Mouse (Mus musculus) hindbrain, embryonic 14.5 days (tissue): ENCODE data around the gene Camk1g. TPM values are rescaled to one million over a fixed set of nuclear protein-coding genes. Genes with fewer than 3 reads are reported as not detected.
A peak's percentile ranks its signal among the peaks of the same experiment; 100 is the strongest.

Source experiments
- ATAC-seq: fragments of 200-750 bp; cut with Nextera tagmentation; 2 replicates; pipeline ENCODE4 v1.8.0; 2017; ENCODE audit warnings: moderate number of reproducible peaks, mild to moderate bottlenecking, moderate TSS enrichment, moderate library complexity; ENCODE audit not compliant: low FRiP score
- DNase-seq: peaks from one replicate; pipeline ENCODE4 v3.0.0-alpha.2; 2015; ENCODE audit warnings: low spot score
- H3K27ac ChIP-seq: fragments of 300-500 bp; sonication (generic); 2 replicates; pipeline ENCODE4 v1.5.1; 2014; ENCODE audit warnings: mild to moderate bottlenecking, moderate library complexity
- H3K27me3 ChIP-seq: fragments of 300-500 bp; sonication (generic); 2 replicates; pipeline ENCODE4 v1.6.1; 2014; ENCODE audit warnings: mild to moderate bottlenecking, low read length, mixed read lengths; ENCODE audit not compliant: control insufficient read depth, insufficient read depth
- H3K36me3 ChIP-seq: fragments of 300-500 bp; sonication (generic); replicated peaks from 2 replicates; pipeline ENCODE4 v1.6.1; 2014; ENCODE audit not compliant: control insufficient read depth, insufficient read depth
- H3K4me1 ChIP-seq: fragments of 300-500 bp; sonication (generic); replicated peaks from 2 replicates; pipeline ENCODE4 v1.6.1; 2014; ENCODE audit warnings: antibody characterized with exemption, low read length, mixed read lengths; ENCODE audit not compliant: control insufficient read depth, insufficient read depth
- H3K4me2 ChIP-seq: fragments of 300-500 bp; sonication (generic); replicated peaks from 2 replicates; pipeline ENCODE4 v1.6.1; 2014; ENCODE audit warnings: mild to moderate bottlenecking, moderate library complexity
- H3K4me3 ChIP-seq: fragments of 300-500 bp; sonication (generic); replicated peaks from 2 replicates; pipeline ENCODE4 v1.5.1; 2014; ENCODE audit warnings: mild to moderate bottlenecking, low read length
- H3K9ac ChIP-seq: fragments of 300-500 bp; sonication (generic); 2 replicates; pipeline ENCODE4 v1.6.1; 2014
- H3K9me3 ChIP-seq: fragments of 300-500 bp; sonication (generic); 2 replicates; pipeline ENCODE4 v1.6.1; 2016; ENCODE audit warnings: low read length; ENCODE audit not compliant: control insufficient read depth
- WGBS: fragments of 180-500 bp; shearing (Covaris S2); extraction: QIAGEN DNeasy Blood & Tissue Kit; methylation state at CpG from one replicate; pipeline ENCODE4 v1.1.7; 2014; 5-methylcytosine and 5-hydroxymethylcytosine counted together
- polyA plus RNA-seq: library from polyadenylated mRNA; unstranded; fragments of >200 nt; fragmentation: Nextera tagmentation; extraction: Ambion mirVana; gene quantifications from 2 replicates; pipeline ENCODE4 v1.2.1, GENCODE M21; 2014

The Camk1g gene
- polyA plus RNA-seq, 1 experiment from 2014 or later: 39.9 TPM

DNA sequence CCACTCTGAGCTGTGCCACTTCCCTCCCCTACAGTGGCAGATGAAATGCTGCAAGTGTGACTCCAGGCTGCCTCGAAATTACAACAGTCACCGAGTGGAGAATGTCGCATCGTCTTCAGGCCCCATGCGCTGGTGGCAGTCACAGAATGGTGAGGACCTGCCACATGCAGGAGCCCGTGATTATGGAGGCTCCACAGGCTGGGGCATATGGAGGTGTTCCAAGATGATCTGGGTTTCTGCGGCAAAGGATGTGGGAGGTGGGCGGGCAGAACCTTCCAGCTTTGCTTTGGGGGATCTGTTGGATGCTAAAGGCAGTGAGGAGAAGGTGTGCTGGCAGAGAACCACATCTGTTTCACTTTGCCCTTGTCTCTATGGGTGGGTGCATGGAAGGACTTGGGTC, 49.7 kb downstream of the Camk1g start:
- DNase-seq: no peak
- WGBS: 94% methylated on average over 8 of the region's 8 CpGs
- Histone ChIP-seq H3K27ac (no peak overlapping the region), H3K4me3 (no peak overlapping the region), H3K4me2 (no peak overlapping the region), H3K9me3 (no peaks in the 10 kb centered on the region), H3K27me3 (no peaks in the 10 kb centered on the region), H3K4me1 (no peaks in the 10 kb centered on the region), H3K36me3 (no peaks in the 10 kb centered on the region), H3K9ac (no peak overlapping the region)
- no peak for ATAC-seq

DNA sequence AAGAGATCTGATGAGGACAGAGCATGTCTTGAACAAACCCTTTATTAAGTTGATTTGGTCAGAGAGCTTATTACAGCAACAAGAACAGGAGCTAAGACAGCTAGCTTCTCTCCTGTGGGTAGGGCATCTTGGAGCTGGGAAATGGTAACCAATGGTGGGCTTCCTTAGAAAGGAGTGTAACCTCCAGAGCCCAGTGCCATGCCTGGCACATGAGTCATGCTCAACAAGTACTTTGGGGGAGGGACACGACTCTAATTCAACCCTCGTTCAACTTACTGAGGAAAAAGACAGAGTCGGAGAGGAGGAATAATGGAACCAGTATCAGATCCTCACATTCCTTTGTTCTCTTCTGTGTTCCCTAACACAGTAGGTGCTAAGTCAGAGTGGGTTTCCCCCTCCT, 50.4 kb downstream of the Camk1g start:
- WGBS: 66% methylated on average over 3 of the region's 3 CpGs
- DNase-seq (no peak), ATAC-seq (no peak)
- H3K4me2 ChIP-seq: no peak overlapping the region
- no peaks in the 10 kb centered on the region for H3K36me3 ChIP-seq
- H3K27ac ChIP-seq: no peak overlapping the region
- no peaks in the 10 kb centered on the region for H3K9me3 ChIP-seq
- H3K27me3 ChIP-seq: no peaks in the 10 kb centered on the region
- H3K9ac ChIP-seq: no peak overlapping the region
- no peak overlapping the region for H3K4me3 ChIP-seq
- H3K4me1 ChIP-seq: no peaks in the 10 kb centered on the region

DNA sequence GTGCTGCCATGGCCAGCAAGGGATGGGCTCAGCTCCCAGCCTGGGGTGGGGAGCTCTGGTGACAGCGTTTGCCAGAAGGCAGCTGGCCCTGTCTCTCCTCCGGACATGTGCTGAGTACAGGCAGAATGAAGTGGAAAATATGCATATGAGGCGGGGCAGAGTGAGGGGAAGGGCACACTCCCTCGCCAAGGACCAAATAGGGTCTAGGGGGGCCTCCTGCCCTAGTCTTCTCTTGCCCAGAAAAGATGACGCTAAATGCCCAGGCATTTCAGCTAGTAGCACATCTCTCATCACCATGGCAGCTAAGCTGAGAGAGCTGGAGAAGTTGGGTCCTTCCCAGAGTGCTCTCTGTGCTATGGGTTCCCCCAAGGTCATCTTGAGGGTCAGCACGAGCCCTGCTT, 52.9 kb downstream of the Camk1g start:
- Histone ChIP-seq H3K9me3 (no peaks in the 10 kb centered on the region), H3K4me3 (no peak overlapping the region), H3K27ac (no peak overlapping the region), H3K36me3 (no peaks in the 10 kb centered on the region), H3K9ac (no peak overlapping the region), H3K4me1 (no peaks in the 10 kb centered on the region), H3K27me3 (no peaks in the 10 kb centered on the region), H3K4me2 (no peak overlapping the region)
- WGBS: 30% methylated on average over 6 of the region's 6 CpGs
- ATAC-seq: peak; percentile 73; the same call in 1 of the 2 replicates
- peak; percentile 49 for DNase-seq

DNA sequence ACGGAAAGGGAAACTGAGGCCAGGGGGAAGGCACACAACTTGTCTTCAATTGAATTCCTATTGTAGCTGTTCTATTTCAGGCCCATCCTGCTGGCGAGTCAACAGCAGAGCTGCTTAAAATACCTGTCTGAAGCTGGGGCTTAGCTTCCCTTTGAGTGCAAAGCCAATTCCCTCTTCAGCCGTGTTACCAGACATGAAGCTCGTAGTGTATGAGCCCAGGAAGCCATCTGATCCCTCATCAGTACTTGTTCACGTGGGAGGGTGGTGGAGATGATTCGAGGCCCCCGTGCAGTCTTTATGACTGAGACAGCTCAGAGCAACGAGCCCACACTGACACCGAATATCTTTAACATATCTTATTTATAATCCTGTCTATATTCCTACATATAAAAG, 53.7 kb downstream of the Camk1g start:
- Histone ChIP-seq H3K27ac (no peak overlapping the region), H3K27me3 (no peaks in the 10 kb centered on the region), H3K9me3 (no peaks in the 10 kb centered on the region), H3K4me2 (no peak overlapping the region), H3K4me1 (no peaks in the 10 kb centered on the region), H3K4me3 (no peak overlapping the region), H3K9ac (no peak overlapping the region), H3K36me3 (no peaks in the 10 kb centered on the region)
- DNase-seq (no peak), ATAC-seq (no peak)
- WGBS: 76% methylated on average over 9 of the region's 9 CpGs

DNA sequence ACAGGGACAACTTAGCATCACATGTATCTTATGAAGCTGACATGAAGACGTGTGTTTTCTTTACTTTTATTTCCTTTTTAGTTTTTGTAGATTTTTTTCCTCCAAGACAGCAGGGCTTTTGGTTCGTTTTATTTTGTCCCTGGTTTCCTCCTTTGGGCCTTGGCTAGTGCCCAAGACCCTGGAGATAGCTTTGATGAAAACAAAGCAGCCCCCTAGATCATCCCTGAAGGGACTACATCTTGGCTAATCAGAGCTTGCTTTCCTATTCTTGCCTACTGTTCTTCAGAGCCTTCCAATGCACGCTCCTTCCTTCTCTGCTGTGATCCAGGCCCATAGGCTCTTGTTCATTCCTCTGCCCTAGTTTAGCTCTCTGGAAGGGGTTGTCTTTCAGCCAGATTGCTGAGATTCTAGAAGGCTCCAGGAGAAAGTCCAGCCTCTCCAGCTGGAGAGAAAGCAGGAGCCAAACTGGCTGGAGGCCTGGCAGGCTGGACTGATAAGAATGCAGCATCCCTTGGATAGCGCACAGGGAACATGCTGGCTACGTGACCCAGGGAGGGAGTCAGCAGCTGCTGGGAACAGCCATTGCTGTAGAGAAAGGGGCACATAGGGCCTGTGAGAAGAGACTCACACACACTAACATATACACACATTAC, 54.3 kb downstream of the Camk1g start:
- no peak overlapping the region for H3K27ac ChIP-seq
- no peaks in the 10 kb centered on the region for H3K27me3 ChIP-seq
- WGBS: 70% methylated on average over 5 of the region's 5 CpGs
- H3K4me1 ChIP-seq: no peaks in the 10 kb centered on the region
- DNase-seq: no peak
- no peak overlapping the region for H3K4me3 ChIP-seq
- H3K36me3 ChIP-seq: no peaks in the 10 kb centered on the region
- H3K9ac ChIP-seq: no peak overlapping the region
- H3K4me2 ChIP-seq: no peak overlapping the region
- no peaks in the 10 kb centered on the region for H3K9me3 ChIP-seq
- ATAC-seq: no peak

DNA sequence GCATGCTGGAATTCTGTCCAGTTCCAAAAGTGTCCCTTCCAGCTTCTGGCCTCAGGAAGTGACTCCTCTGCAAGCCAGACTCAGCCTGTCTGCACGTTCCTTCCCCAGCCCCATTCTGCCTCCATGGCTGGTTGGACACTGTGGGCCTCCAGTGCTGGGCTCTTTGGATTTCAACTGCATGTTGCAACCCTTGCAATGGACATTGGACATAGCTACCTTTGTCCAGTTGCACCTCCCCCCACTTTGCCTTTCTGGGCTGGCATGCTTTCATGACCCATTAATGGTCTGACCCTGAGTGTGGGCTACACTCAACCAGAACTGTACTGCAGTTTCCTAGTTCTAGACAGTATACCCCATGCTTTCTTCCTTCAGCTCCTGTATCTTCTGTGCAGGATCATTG, 58.5 kb downstream of the Camk1g start:
- Histone ChIP-seq H3K9ac (no peak overlapping the region), H3K4me1 (no peaks in the 10 kb centered on the region), H3K4me2 (no peak overlapping the region), H3K4me3 (no peak overlapping the region), H3K27me3 (no peaks in the 10 kb centered on the region), H3K9me3 (no peaks in the 10 kb centered on the region), H3K36me3 (no peaks in the 10 kb centered on the region), H3K27ac (no peak overlapping the region)
- DNase-seq: no peak
- 84% methylated on average over 1 of the region's 1 CpGs for WGBS
- no peak for ATAC-seq

DNA sequence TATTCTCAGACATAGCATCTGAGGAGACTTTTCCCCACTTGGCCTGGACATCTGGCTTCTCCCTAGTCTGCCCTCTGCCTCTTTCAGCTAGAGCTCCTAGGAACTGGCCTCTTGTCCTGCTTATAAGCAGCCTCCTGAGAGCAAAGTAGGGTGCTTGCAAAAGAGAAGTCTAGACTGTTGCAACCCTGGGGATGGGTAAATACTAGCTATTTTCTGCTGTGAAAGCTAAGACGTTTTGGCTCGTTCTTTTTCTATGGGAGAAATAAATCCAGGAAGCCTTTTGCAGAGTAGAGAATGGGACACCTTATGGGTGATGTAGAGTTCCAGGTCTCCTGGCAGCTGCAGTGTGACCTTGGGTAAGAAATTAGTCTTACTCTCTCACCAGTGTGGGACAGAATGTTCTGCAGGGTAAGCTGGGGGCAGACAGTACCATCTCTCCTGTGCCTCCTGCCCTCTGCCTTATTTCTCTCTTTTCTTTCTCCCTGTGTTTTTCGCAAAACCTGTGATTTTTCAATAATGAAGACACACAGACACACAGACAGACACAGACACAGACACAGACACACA, 59.5 kb downstream of the Camk1g start:
- DNase-seq: no peak
- ATAC-seq: no peak
- 93% methylated on average over 3 of the region's 3 CpGs for WGBS

DNA sequence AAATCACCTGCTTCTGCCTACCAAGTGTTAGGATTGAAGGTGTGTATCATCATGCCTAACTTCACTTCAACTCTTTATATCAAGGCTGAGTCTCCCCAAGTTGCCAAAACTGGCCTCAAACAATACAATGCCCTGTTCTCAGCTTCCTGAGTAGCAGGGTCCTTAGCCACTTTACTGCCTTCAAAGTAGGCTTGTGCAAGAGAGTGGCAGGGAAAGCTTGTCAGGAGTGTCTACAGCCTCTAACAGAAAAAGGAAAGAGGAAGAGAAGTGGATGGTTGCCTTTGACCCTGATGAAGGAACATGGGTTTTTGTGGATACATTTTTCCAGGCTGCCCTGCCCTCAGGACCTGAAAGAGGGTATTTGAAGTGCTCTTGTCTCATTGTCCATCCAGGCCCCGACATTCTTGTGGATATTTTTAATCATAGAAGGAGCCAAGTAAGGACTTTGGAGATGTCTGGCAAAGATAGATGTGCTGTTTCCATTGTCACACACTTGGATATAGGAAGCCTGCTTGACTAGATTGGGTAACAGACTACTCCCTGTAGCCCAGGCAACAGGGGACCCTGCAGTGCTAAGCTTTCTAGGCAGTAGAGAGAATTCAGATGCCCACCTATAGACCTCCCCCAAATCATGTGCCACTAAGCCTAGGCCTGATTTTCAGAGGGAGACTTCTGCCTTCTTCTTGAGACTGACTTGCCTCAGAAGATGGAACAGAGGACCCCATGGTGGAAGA, 60.1 kb downstream of the Camk1g start:
- Histone ChIP-seq H3K27ac (no peak overlapping the region), H3K4me3 (no peak overlapping the region), H3K36me3 (no peaks in the 10 kb centered on the region), H3K9me3 (no peaks in the 10 kb centered on the region), H3K27me3 (no peaks in the 10 kb centered on the region), H3K4me1 (no peaks in the 10 kb centered on the region), H3K4me2 (no peak overlapping the region), H3K9ac (no peak overlapping the region)
- ATAC-seq: no peak
- no peak for DNase-seq
- WGBS: 75% methylated on average over 1 of the region's 1 CpGs

More for the DNA sequence above, 59.5 kb downstream of the Camk1g start:
- no peaks in the 10 kb centered on the region for H3K36me3 ChIP-seq
- no peak overlapping the region for H3K27ac ChIP-seq
- no peaks in the 10 kb centered on the region for H3K9me3 ChIP-seq
- H3K4me1 ChIP-seq: no peaks in the 10 kb centered on the region
- H3K4me3 ChIP-seq: no peak overlapping the region
- H3K4me2 ChIP-seq: no peak overlapping the region
- H3K27me3 ChIP-seq: no peaks in the 10 kb centered on the region
- H3K9ac ChIP-seq: no peak overlapping the region

DNA sequence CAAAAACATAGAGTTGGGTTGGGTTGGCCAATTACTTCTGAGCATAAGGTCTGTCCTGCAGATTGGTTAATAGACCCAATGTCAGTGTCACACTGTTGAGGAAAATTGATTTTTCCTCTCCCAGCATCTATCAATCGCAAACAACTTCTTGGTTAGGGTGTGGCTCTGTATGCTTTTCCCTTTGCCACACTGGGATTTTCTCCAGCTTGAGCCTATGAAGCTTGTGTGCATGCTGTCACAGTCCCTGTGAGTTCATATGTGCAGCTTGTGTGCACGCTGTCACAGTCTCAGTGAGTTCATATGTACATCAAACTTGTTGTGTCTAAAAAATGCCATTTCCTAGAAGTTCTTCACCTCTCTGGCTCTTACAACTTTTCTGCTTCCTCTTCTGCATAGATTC, 63.3 kb downstream of the Camk1g start:
- no peak overlapping the region for H3K4me3 ChIP-seq
- no peak overlapping the region for H3K9ac ChIP-seq
- H3K4me2 ChIP-seq: no peak overlapping the region
- H3K27me3 ChIP-seq: no peaks in the 10 kb centered on the region
- H3K9me3 ChIP-seq: no peaks in the 10 kb centered on the region
- no peak overlapping the region for H3K27ac ChIP-seq
- no peaks in the 10 kb centered on the region for H3K4me1 ChIP-seq
- no peak for ATAC-seq
- no peak for DNase-seq
- WGBS: 96% methylated on average over 2 of the region's 2 CpGs
- H3K36me3 ChIP-seq: no peaks in the 10 kb centered on the region
